Comparison of ENCODE assay signal across 7 mouse cellular contexts in the genomic region with DNA sequence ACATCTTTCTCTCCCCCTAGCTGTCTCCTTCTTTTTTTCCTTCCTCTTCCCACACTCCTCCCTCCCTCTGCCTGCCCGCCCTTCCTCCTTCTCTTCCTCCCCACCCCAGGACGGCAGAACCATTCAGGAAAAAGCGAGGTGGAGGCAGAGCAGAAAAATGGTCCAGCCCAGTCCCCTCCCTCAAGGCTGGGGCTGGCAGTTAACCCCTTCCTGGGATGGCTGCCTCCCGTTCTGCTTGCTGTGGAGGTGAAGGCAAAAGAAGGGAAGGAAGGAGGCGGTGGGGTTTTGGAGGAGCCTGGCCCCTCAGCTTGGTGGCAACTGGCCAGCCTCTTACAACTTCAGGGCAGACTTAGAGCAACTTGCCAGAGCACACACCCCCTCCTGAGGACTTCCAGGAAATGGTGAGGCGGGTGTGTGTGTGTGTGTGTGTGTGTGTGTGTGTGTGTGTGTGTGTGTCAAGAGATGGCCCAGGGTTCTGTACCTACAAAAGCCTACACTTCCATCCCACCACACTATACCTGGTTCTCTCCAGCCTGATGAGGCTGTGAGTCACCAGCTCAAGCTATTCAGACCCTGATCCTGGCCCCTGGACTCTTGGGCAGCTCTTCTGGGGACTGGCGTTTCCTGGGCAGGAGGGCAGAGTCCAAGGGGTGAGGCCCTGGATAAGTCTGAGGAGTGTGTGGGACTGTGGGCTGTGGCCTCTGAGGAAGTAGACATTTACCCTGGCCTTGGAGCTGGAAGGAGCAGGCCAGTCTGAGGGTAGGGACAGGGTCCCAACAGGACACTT. TPM values are rescaled to one million over a fixed set of nuclear protein-coding genes. Genes with fewer than 3 reads are reported as not detected.
DNase-seq lines count a peak whose midpoint lies in the region; ATAC-seq lines count a peak whose summit lies in the region.

No protein-coding gene starts in this region.

- peaks cover 78% of the 10 kb centered on the region for H3K4me1 ChIP-seq in hindbrain, embryonic 13.5 days (replicated peaks)

- peak overlapping the region; percentile 86 for H3K4me2 ChIP-seq in hindbrain, embryonic 13.5 days

- H3K9ac ChIP-seq in hindbrain, embryonic 13.5 days: peak overlapping the region; percentile 82

- ATAC-seq in hindbrain, embryonic 13.5 days (ENCODE audit: low FRiP score): peak; percentile 70

- WGBS in hindbrain, embryonic 13.5 days: 7% methylated on average over 7 of the region's 7 CpGs

- H3K9me3 ChIP-seq in hindbrain, embryonic 13.5 days: no peaks in the 10 kb centered on the region

- peak; percentile 67 for DNase-seq in NIH3T3 (ENCODE audit: low read depth)
- DNase-seq in cerebellum, adult 8-10 months: peak; percentile 44
- peak; percentile 77 to 81 for DNase-seq in frontal cortex, postnatal 10 days (ENCODE audit: low spot score in 2 of 2)
- DNase-seq in layer of hippocampus, postnatal 25 days (ENCODE audit: extremely low spot score in 1 of 2, low spot score in 1 of 2): peak; percentile 46 to 49
- DNase-seq in lung, postnatal 10 days: peak; percentile 85
- peak; percentile 60 to 82 for DNase-seq in right cerebral cortex, adult 2 months (ENCODE audit: low spot score in 2 of 2)

- H3K4me3 ChIP-seq in hindbrain, embryonic 13.5 days: peak overlapping the region; percentile 61

- peaks cover 18% of the 10 kb centered on the region for H3K36me3 ChIP-seq in hindbrain, embryonic 13.5 days

- peak overlapping the region; percentile 81 for H3K27ac ChIP-seq in hindbrain, embryonic 13.5 days

- H3K27me3 ChIP-seq in hindbrain, embryonic 13.5 days: peaks cover 24% of the 10 kb centered on the region

RNA-seq across cellular contexts. Expression of gene Dok4, which starts 4.8 kb away (rescaled TPM):
- 58.0 and 59.0 TPM in 2 replicates for polyA plus RNA-seq in hindbrain, embryonic 13.5 days (2015; fragmentation: Nextera tagmentation; extraction: Ambion mirVana)
- 10 to 100 TPM; 31.2 to 32.7 TPM for total RNA-seq in layer of hippocampus, postnatal 25 days (2021)

RNA-seq across cellular contexts. Expression of gene Polr2c, which starts 14.1 kb away (rescaled TPM):
- 119 and 136 TPM in 2 replicates for polyA plus RNA-seq in hindbrain, embryonic 13.5 days (2015; fragmentation: Nextera tagmentation; extraction: Ambion mirVana)
- 10 to 100 TPM; 65.6 to 67.4 TPM for total RNA-seq in layer of hippocampus, postnatal 25 days (2021)

RNA-seq across cellular contexts. Expression of gene Ciapin1, which starts 33.1 kb away (rescaled TPM):
- polyA plus RNA-seq in hindbrain, embryonic 13.5 days (2015; fragmentation: Nextera tagmentation; extraction: Ambion mirVana): 197 and 202 TPM in 2 replicates
- 10 to 100 TPM; 70.8 to 71.9 TPM for total RNA-seq in layer of hippocampus, postnatal 25 days (2021)

RNA-seq across cellular contexts. Expression of gene Coq9, which starts 33.2 kb away (rescaled TPM):
- polyA plus RNA-seq in hindbrain, embryonic 13.5 days (2015; fragmentation: Nextera tagmentation; extraction: Ambion mirVana): 55.4 and 59.1 TPM in 2 replicates
- total RNA-seq in layer of hippocampus, postnatal 25 days (2021): 10 to 100 TPM; 81.5 to 96.6 TPM

RNA-seq across cellular contexts. Expression of gene Ccdc102a, which starts 46.6 kb away (rescaled TPM):
- 6.3 and 7.8 TPM in 2 replicates for polyA plus RNA-seq in hindbrain, embryonic 13.5 days (2015; fragmentation: Nextera tagmentation; extraction: Ambion mirVana)
- total RNA-seq in layer of hippocampus, postnatal 25 days (2021): 1 to 10 TPM; 2.0 to 2.3 TPM

Comparison
In these comparisons a context has a peak if more than half of its experiments do, and no peak if none do; other contexts are left out.
1. Peak in every context shown above with its lines: DNase-seq, ATAC-seq, H3K4me3 ChIP-seq and H3K27ac ChIP-seq.